Mouse (Mus musculus): ENCODE results near the gene Aph1b.

DNA sequence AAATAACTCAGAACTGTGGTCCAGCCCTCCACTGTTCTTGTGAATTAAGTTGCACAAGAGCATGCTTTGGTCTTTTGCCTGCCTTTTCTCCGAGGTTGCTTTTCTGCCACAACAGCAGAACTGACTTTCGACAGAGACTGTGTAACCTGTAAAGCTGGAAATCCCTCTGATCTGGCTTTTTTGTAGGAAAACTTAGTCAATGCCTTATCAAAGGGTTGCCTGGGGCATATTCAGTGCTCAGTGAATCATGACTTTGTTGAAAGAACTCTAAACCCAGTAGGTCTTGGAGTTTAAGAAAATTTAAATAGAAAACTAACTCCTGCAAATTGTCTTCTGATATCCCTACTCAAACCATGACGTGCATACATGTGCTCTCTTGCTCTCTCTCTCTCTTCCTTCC is 64.7 kb downstream of the Aph1b start:
- no peak for TF ChIP-seq CTCF (conservative IDR thresholded peaks at IDR 0.05; ENCODE audit: insufficient read depth, insufficient read length, low read depth, low read length)
- TF ChIP-seq POLR2A (IDR thresholded peaks at IDR 0.05; ENCODE audit: low read depth, low read length) = no peak
